Mouse (Mus musculus) limb, embryonic 14.5 days (tissue): ENCODE measurements around the gene Aldh8a1. TPM values are rescaled to one million over a fixed set of nuclear protein-coding genes. Genes with fewer than 3 reads are reported as not detected.

Experiments used
- ATAC-seq: fragments of 200-750 bp; cut with Nextera tagmentation; 2 replicates; pipeline ENCODE4 v1.8.0; 2017; ENCODE audit warnings: low read depth, moderate number of reproducible peaks, moderate TSS enrichment; ENCODE audit not compliant: low FRiP score
- DNase-seq: peaks from one replicate; pipeline ENCODE4 v3.0.0-alpha.2; 2015; ENCODE audit warnings: low spot score
- H3K27ac ChIP-seq: fragments of 300-500 bp; sonication (generic); replicated peaks from 2 replicates; pipeline ENCODE4 v1.5.1; 2014; ENCODE audit warnings: low read depth, mild to moderate bottlenecking, low read length, moderate library complexity, mixed read lengths
- H3K27me3 ChIP-seq: fragments of 300-500 bp; sonication (generic); 2 replicates; pipeline ENCODE4 v1.6.1; 2014; ENCODE audit warnings: low read length, mixed read lengths; ENCODE audit not compliant: control insufficient read depth, insufficient read depth
- H3K36me3 ChIP-seq: fragments of 300-500 bp; sonication (generic); 2 replicates; pipeline ENCODE4 v1.6.1; 2014; ENCODE audit warnings: mild to moderate bottlenecking, low read length, moderate library complexity, mixed read lengths; ENCODE audit not compliant: control insufficient read depth, insufficient read depth
- H3K4me1 ChIP-seq: fragments of 300-500 bp; sonication (generic); 2 replicates; pipeline ENCODE4 v1.6.1; 2014; ENCODE audit warnings: antibody characterized with exemption, low read length, mixed read lengths; ENCODE audit not compliant: control insufficient read depth, insufficient read depth
- H3K4me2 ChIP-seq: fragments of 300-500 bp; sonication (generic); replicated peaks from 2 replicates; pipeline ENCODE4 v1.6.1; 2014; ENCODE audit warnings: low read depth, mild to moderate bottlenecking, low read length, moderate library complexity; ENCODE audit not compliant: severe bottlenecking
- H3K4me3 ChIP-seq: fragments of 300-500 bp; sonication (generic); replicated peaks from 2 replicates; pipeline ENCODE4 v1.5.1; 2014; ENCODE audit warnings: low read length
- H3K9ac ChIP-seq: fragments of 300-500 bp; sonication (generic); 2 replicates; pipeline ENCODE4 v1.6.1; 2014; ENCODE audit warnings: mild to moderate bottlenecking, low read depth, low read length, moderate library complexity; ENCODE audit not compliant: severe bottlenecking
- H3K9me3 ChIP-seq: fragments of 300-500 bp; sonication (generic); 2 replicates; pipeline ENCODE4 v1.6.1; 2016; ENCODE audit warnings: low read length; ENCODE audit not compliant: control insufficient read depth
- POLR2A ChIP-seq: fragments of 200-500 bp; IDR thresholded peaks from 2 replicates; pipeline ENCODE4 v1.8.0; 2012; ENCODE audit warnings: inconsistent platforms, mild to moderate bottlenecking, moderate library complexity, borderline replicate concordance; ENCODE audit not compliant: insufficient read depth, insufficient read length; ENCODE audit errors: extremely low read depth
- WGBS: fragments of 180-500 bp; shearing (Covaris S2); extraction: QIAGEN DNeasy Blood & Tissue Kit; methylation state at CpG from one replicate; pipeline ENCODE4 v1.1.7; 2014; 5-methylcytosine and 5-hydroxymethylcytosine counted together
- polyA plus RNA-seq, 2 experiments: library from polyadenylated mRNA; depleted of rRNA in 1 of 2; stranded (reverse) in 1 of 2; unstranded in 1 of 2; fragments of >200 nt; fragmentation: Nextera tagmentation in 1 of 2; extraction: Ambion mirVana in 1 of 2; gene quantifications; 2 replicates each; pipeline versions ENCODE4 v1.2.1 to v1.2.3; 2012 to 2014

Gene Aldh8a1
- 0.03 TPM in 2 replicates for polyA plus RNA-seq (2012; rRNA removed)
- polyA plus RNA-seq (2014; fragmentation: Nextera tagmentation; extraction: Ambion mirVana): not detected in 2 replicates

DNA sequence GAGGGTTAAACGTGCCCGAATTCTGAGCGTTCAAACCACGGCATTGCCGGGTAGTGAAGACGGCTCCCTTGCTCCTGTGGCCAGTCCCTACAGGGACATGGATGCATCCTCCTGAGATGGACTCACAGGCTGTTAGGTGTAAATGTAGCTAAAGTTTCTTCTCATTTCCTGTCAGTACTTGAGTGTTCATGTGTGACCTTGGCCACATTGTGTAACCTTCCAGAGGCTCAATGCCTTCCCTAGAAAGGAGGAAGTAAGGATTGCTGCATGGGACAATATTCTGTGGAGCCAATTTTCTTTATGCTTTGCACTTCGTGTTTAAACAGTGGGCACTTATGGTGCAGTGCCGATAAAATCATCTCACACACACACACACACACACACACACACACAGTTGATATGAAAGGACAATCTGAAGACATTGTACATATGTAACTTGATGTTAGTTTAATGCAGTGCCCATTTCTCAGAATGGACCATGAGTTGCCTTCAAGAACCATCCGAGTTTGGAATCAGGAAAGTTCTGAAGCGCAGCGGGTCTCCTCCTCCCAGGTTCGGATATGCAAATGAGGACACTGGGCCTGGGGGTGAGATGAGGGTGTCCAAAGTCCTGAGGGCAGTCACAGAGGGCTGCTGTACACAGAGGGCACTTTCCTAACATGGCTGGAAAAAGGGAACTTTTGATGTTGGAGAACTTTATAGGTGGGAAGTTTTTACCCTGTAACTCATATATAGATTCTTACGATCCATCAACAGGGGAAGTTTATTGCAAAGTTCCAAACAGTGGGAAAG is at the start of gene Aldh8a1:
Aldh8a1 (plus strand) TSS at position 610 of the 792 bp plus-strand sequence.
- no peak for TF ChIP-seq POLR2A
- Histone ChIP-seq H3K36me3 (no peaks in the 10 kb centered on the region), H3K4me3 (no peak within 1 kb of the TSS), H3K27me3 (no peaks in the 10 kb centered on the region), H3K4me1 (no peaks in the 10 kb centered on the region), H3K9me3 (no peaks in the 10 kb centered on the region), H3K4me2 (no peak within 1 kb of the TSS), H3K9ac (no peak within 1 kb of the TSS), H3K27ac (no peak within 1 kb of the TSS)
- no peak for ATAC-seq
- no peak for DNase-seq
- WGBS: 79% methylated on average over 13 of the region's 13 CpGs

GRCm38 (mm10) chr10:21327605-21328135 is 49.4 kb upstream of the Aldh8a1 start:
- TF ChIP-seq POLR2A: no peak
- Histone ChIP-seq H3K4me2 (no peak overlapping the region), H3K27me3 (no peaks in the 10 kb centered on the region), H3K4me1 (no peaks in the 10 kb centered on the region), H3K4me3 (no peak overlapping the region), H3K36me3 (peaks cover 11% of the 10 kb centered on the region), H3K9me3 (no peaks in the 10 kb centered on the region), H3K9ac (no peak overlapping the region), H3K27ac (no peak overlapping the region)
- no peak for ATAC-seq
- WGBS: 82% methylated on average over 7 of the region's 7 CpGs
- DNase-seq: peak; percentile 11

- Histone ChIP-seq H3K36me3 (peaks cover 49% of the 10 kb centered on the region), H3K4me1 (no peaks in the 10 kb centered on the region), H3K27ac (no peak overlapping the region), H3K4me2 (no peak overlapping the region), H3K4me3 (no peak overlapping the region), H3K9ac (no peak overlapping the region), H3K27me3 (no peaks in the 10 kb centered on the region), H3K9me3 (peaks cover 4% of the 10 kb centered on the region; the same call in 1 of the 2 replicates)
- TF ChIP-seq POLR2A: no peak
- DNase-seq (no peak), ATAC-seq (no peak)
- 83% methylated on average over 7 of the region's 7 CpGs for WGBS
These were observed 42.6 kb upstream of the Aldh8a1 start for GRCm38 (mm10) chr10:21334349-21335105.

GRCm38 (mm10) chr10:21335534-21335933 is 41.6 kb upstream of the Aldh8a1 start:
- peaks cover 52% of the 10 kb centered on the region for H3K36me3 ChIP-seq
- peaks cover 4% of the 10 kb centered on the region; the same call in 1 of the 2 replicates for H3K9me3 ChIP-seq
- DNase-seq: no peak
- H3K27me3 ChIP-seq: no peaks in the 10 kb centered on the region
- no peak overlapping the region for H3K9ac ChIP-seq
- H3K27ac ChIP-seq: no peak overlapping the region
- H3K4me3 ChIP-seq: no peak overlapping the region
- no peak for ATAC-seq
- no peaks in the 10 kb centered on the region for H3K4me1 ChIP-seq
- 92% methylated on average over 5 of the region's 5 CpGs for WGBS
- H3K4me2 ChIP-seq: no peak overlapping the region
- no peak for TF ChIP-seq POLR2A

DNA sequence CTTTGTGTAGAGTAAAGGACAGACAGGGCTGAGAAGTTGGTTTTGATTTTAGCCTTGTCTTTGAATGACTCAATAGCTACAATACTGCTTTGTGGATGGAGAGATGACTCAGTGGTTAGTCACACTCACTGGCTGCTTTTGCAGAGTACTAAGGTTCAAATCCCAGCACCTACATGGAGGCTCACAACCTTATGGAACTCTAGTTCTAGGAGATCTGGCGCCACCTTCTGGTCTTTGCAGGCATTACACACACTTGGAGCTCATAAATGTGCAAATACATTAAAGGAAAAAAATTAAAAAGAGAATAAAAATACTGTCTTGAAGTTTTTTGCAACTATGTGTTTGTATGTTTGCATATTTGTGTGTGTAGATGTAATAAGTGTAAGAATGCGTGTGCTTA is 39.9 kb upstream of the Aldh8a1 start:
- H3K9ac ChIP-seq: no peak overlapping the region

More for the DNA sequence above, 39.9 kb upstream of the Aldh8a1 start:
- Histone ChIP-seq H3K27ac (no peak overlapping the region), H3K27me3 (no peaks in the 10 kb centered on the region), H3K36me3 (peaks cover 56% of the 10 kb centered on the region), H3K9me3 (peaks cover 4% of the 10 kb centered on the region; the same call in 1 of the 2 replicates), H3K4me2 (no peak overlapping the region), H3K4me3 (no peak overlapping the region), H3K4me1 (no peaks in the 10 kb centered on the region)
- 71% methylated on average over 2 of the region's 2 CpGs for WGBS
- DNase-seq (no peak), ATAC-seq (no peak)
- no peak for TF ChIP-seq POLR2A
